Mouse (Mus musculus): ENCODE data around the gene 1810013L24Rik. TPM values are rescaled to one million over a fixed set of nuclear protein-coding genes. Genes with fewer than 3 reads are reported as not detected.

Gene 1810013L24Rik
- polyA plus RNA-seq, 1 experiment from 2014 or later: 20.8 TPM

Other genes starting within 250 kb of the 1810013L24Rik start
- 51.2 and 53.2 TPM in 2 replicates for gene Pmm2, start 192.4 kb upstream of the 1810013L24Rik start, polyA plus RNA-seq (2015; fragmentation: Nextera tagmentation; extraction: Ambion mirVana)
- gene Tmem186, start 192.4 kb upstream of the 1810013L24Rik start, polyA plus RNA-seq (2015; fragmentation: Nextera tagmentation; extraction: Ambion mirVana): 18.3 and 19.7 TPM in 2 replicates
- gene Carhsp1, start 157.9 kb upstream of the 1810013L24Rik start, polyA plus RNA-seq (2015; fragmentation: Nextera tagmentation; extraction: Ambion mirVana): 93.7 and 96.8 TPM in 2 replicates
- gene Gm5767, start 149.3 kb upstream of the 1810013L24Rik start, polyA plus RNA-seq (2015; fragmentation: Nextera tagmentation; extraction: Ambion mirVana): not detected in 2 replicates
- gene Usp7, start 37.8 kb upstream of the 1810013L24Rik start, polyA plus RNA-seq (2015; fragmentation: Nextera tagmentation; extraction: Ambion mirVana): 24.8 and 26.7 TPM in 2 replicates

Data from lung, embryonic 15.5 days (tissue).